Mouse (Mus musculus): ENCODE results near the gene Acot6. TPM values are rescaled to one million over a fixed set of nuclear protein-coding genes. Genes with fewer than 3 reads are reported as not detected.
A peak's percentile ranks its signal among the peaks of the same experiment; 100 is the strongest.

The Acot6 gene
- polyA plus RNA-seq, 1 experiment from 2014 or later: 2.3 TPM

DNA sequence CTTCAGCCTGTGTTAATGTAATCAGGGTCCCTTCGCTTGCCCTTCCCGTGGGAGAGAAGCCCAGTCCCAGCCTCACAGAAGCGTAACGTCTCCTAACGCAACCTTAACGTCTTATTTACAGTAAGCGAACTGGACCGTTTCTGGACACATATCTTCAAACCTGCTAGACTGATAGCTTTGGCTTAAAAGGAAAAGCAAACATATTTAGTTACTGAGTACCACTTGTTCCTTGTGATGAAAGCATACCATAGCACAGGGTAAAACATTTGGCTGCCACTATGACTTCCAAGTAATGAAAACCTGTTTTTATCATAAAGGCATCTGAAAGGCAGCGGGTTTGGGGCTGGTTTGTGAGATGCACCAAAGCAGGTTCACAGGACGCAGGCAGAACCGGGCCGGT, 25.4 kb downstream of the Acot6 start:
- no peak overlapping the region for H3K4me3 ChIP-seq (ENCODE audit: low read depth, low read length)
- TF ChIP-seq CTCF (IDR thresholded peaks at IDR 0.05; ENCODE audit: low read depth): no peak
- no peak for ATAC-seq (ENCODE audit: insufficient read depth)
- H3K4me1 ChIP-seq (ENCODE audit: insufficient read depth): 0 out of 2 replicates have a peak, but pooled peaks cover 4% of the 10 kb centered on the region
- H3K9ac ChIP-seq: no peak overlapping the region
- WGBS: 50% methylated on average over 12 of the region's 12 CpGs
- peaks cover 10% of the 10 kb centered on the region; the same call in 1 of the 2 replicates for H3K36me3 ChIP-seq (ENCODE audit: insufficient read depth)
- H3K9me3 ChIP-seq (ENCODE audit: low read depth, low read length): no peaks in the 10 kb centered on the region
- peak overlapping the region; percentile 31; the same call in 1 of the 2 replicates for H3K4me2 ChIP-seq
- peak overlapping the region; percentile 51 for H3K27ac ChIP-seq (ENCODE audit: low read depth)
- H3K27me3 ChIP-seq (ENCODE audit: insufficient read depth, low read length): no peaks in the 10 kb centered on the region
- peak; percentile 26 for DNase-seq

DNA sequence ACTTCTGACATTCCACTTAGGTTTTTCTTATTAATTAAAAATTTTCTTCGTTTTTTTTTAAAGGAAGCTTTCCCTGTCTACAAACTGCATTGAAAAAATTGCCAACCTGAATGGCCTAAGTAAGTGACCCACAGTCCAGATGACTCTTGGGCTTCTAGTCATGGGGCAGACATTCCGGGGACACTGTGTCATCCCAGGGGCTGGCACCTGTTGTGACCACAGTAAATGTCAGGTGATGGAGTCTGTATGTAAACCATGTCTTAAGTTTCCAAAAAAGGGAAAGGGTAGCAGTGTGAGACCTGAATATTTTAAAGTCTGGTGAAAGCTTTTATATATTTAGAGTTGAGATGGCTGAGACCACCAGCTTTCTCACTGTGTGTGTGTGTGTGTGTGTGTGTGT, 26.4 kb downstream of the Acot6 start:
- no peak for ATAC-seq (ENCODE audit: insufficient read depth)
- H3K4me2 ChIP-seq: no peak overlapping the region
- H3K36me3 ChIP-seq (ENCODE audit: insufficient read depth): peaks cover 10% of the 10 kb centered on the region; the same call in 1 of the 2 replicates
- no peaks in the 10 kb centered on the region for H3K27me3 ChIP-seq (ENCODE audit: insufficient read depth, low read length)
- H3K27ac ChIP-seq (ENCODE audit: low read depth): no peak overlapping the region
- TF ChIP-seq CTCF (IDR thresholded peaks at IDR 0.05; ENCODE audit: low read depth): no peak
- no peak overlapping the region for H3K9ac ChIP-seq
- H3K4me3 ChIP-seq (ENCODE audit: low read depth, low read length): no peak overlapping the region
- H3K9me3 ChIP-seq (ENCODE audit: low read depth, low read length): no peaks in the 10 kb centered on the region
- 79% methylated on average over 2 of the region's 2 CpGs for WGBS
- 0 out of 2 replicates have a peak, but pooled peaks cover 4% of the 10 kb centered on the region for H3K4me1 ChIP-seq (ENCODE audit: insufficient read depth)
- no peak for DNase-seq

DNA sequence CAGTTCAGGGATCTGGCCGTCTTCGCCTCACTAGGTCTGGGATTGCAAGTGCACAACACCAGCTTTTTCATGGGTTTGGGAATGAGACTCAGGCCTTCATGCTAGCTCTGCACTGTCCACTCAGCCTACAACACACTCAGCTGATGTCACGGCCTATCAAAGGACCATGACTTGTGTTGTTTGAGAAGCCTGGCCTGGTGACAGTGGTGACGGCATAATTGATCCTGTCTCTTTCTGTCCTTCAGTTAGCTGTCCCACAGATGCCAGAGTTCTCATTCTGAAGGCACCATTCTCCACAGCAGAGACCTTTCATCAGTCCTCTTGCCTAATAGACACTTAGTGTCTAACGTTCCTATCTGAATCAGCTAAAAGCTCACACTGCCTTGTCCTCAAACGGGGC, 28.1 kb downstream of the Acot6 start:
- 0 out of 2 replicates have a peak, but pooled peaks cover 4% of the 10 kb centered on the region for H3K4me1 ChIP-seq (ENCODE audit: insufficient read depth)
- H3K9ac ChIP-seq: no peak overlapping the region
- DNase-seq: no peak
- no peak for TF ChIP-seq CTCF (IDR thresholded peaks at IDR 0.05; ENCODE audit: low read depth)
- no peaks in the 10 kb centered on the region for H3K9me3 ChIP-seq (ENCODE audit: low read depth, low read length)
- ATAC-seq (ENCODE audit: insufficient read depth): no peak
- H3K4me3 ChIP-seq (ENCODE audit: low read depth, low read length): no peak overlapping the region
- H3K36me3 ChIP-seq (ENCODE audit: insufficient read depth): peaks cover 12% of the 10 kb centered on the region; the same call in 1 of the 2 replicates
- 87% methylated on average over 6 of the region's 6 CpGs for WGBS
- H3K27me3 ChIP-seq (ENCODE audit: insufficient read depth, low read length): no peaks in the 10 kb centered on the region
- no peak overlapping the region for H3K4me2 ChIP-seq
- H3K27ac ChIP-seq (ENCODE audit: low read depth): no peak overlapping the region

DNA sequence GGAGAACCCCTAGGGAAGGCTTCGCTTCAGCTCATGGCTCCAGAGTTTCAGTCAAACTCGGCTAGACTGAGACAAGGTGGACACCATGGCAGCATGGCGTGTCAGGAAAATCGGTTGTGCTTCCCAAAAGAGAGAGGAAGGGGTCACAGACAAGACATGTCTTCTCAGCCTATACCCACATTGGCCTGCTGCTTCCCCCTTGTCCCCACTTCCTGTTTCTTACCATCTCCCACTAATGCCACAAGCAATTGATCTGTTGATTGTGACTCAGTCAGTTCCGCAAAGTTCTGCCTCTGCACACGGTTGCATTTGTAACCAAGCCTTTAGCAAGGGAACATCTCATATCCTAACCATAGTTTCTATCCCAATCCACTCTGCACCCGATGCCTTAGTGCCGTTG, 29.5 kb downstream of the Acot6 start:
- H3K4me1 ChIP-seq (ENCODE audit: insufficient read depth): 0 out of 2 replicates have a peak, but pooled peaks cover 2% of the 10 kb centered on the region
- H3K4me2 ChIP-seq: no peak overlapping the region
- no peaks in the 10 kb centered on the region for H3K9me3 ChIP-seq (ENCODE audit: low read depth, low read length)
- no peak for TF ChIP-seq CTCF (IDR thresholded peaks at IDR 0.05; ENCODE audit: low read depth)
- no peak overlapping the region for H3K4me3 ChIP-seq (ENCODE audit: low read depth, low read length)
- ATAC-seq (ENCODE audit: insufficient read depth) (no peak), DNase-seq (no peak)
- 93% methylated on average over 8 of the region's 8 CpGs for WGBS
- no peaks in the 10 kb centered on the region for H3K27me3 ChIP-seq (ENCODE audit: insufficient read depth, low read length)
- H3K27ac ChIP-seq (ENCODE audit: low read depth): no peak overlapping the region
- H3K36me3 ChIP-seq (ENCODE audit: insufficient read depth): peaks cover 14% of the 10 kb centered on the region; the same call in 1 of the 2 replicates
- no peak overlapping the region for H3K9ac ChIP-seq

DNA sequence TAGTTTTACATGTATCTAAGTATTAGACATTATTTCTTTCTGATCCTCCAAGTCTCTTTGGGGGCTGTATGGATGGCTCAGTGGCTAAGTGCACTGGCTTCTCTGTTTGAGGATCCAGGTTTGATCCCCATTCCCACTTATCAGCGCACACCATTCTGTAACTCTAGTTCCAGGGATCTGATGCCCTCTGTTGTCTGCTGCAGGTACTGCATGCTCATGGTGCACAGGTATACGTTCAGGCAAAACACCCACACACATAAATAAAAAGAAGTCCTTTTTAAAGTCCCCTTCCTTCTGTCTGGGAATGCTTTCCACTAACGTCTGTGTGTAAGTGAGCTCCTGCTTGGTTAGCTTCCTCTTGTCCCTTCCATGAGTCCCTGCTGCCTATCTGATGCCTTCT, 31.8 kb downstream of the Acot6 start:
- no peak for ATAC-seq (ENCODE audit: insufficient read depth)
- WGBS: 56% methylated on average over 3 of the region's 3 CpGs
- DNase-seq: peak; percentile 61
- H3K27me3 ChIP-seq (ENCODE audit: insufficient read depth, low read length): no peaks in the 10 kb centered on the region
- no peak overlapping the region for H3K4me2 ChIP-seq
- no peaks in the 10 kb centered on the region for H3K4me1 ChIP-seq (ENCODE audit: insufficient read depth)
- no peaks in the 10 kb centered on the region for H3K9me3 ChIP-seq (ENCODE audit: low read depth, low read length)
- no peak overlapping the region for H3K9ac ChIP-seq
- H3K4me3 ChIP-seq (ENCODE audit: low read depth, low read length): no peak overlapping the region
- no peak overlapping the region for H3K27ac ChIP-seq (ENCODE audit: low read depth)
- peak; percentile 73 for TF ChIP-seq CTCF (IDR thresholded peaks at IDR 0.05; ENCODE audit: low read depth)
- peaks cover 29% of the 10 kb centered on the region; the same call in 1 of the 2 replicates for H3K36me3 ChIP-seq (ENCODE audit: insufficient read depth)

DNA sequence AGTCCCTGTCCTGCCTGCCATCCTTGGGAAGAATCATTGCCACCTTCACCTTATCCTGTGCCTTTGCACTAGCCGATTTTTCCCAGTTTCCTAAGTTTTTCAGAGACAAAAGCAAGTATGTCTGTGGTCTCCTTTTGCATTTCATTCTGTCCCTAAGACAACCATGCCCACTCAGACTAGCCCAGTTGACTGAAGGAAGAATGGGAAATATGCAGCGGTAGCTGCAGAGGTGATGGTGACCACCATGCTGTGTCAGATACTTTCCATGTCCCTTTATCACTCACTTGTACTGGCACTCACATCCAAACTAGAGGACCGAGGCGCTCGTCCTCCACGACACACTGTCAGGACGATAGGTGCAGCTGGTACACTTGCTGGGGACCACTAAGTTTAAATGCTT, 36.7 kb downstream of the Acot6 start:
- no peak overlapping the region for H3K9ac ChIP-seq
- 89% methylated on average over 7 of the region's 7 CpGs for WGBS
- no peak for TF ChIP-seq CTCF (IDR thresholded peaks at IDR 0.05; ENCODE audit: low read depth)
- DNase-seq (no peak), ATAC-seq (ENCODE audit: insufficient read depth) (no peak)
- H3K4me1 ChIP-seq (ENCODE audit: insufficient read depth): no peaks in the 10 kb centered on the region
- no peak overlapping the region for H3K4me2 ChIP-seq
- peaks cover 24% of the 10 kb centered on the region; the same call in 1 of the 2 replicates for H3K36me3 ChIP-seq (ENCODE audit: insufficient read depth)
- H3K4me3 ChIP-seq (ENCODE audit: low read depth, low read length): no peak overlapping the region
- no peak overlapping the region for H3K27ac ChIP-seq (ENCODE audit: low read depth)
- H3K9me3 ChIP-seq (ENCODE audit: low read depth, low read length): no peaks in the 10 kb centered on the region
- no peaks in the 10 kb centered on the region for H3K27me3 ChIP-seq (ENCODE audit: insufficient read depth, low read length)

DNA sequence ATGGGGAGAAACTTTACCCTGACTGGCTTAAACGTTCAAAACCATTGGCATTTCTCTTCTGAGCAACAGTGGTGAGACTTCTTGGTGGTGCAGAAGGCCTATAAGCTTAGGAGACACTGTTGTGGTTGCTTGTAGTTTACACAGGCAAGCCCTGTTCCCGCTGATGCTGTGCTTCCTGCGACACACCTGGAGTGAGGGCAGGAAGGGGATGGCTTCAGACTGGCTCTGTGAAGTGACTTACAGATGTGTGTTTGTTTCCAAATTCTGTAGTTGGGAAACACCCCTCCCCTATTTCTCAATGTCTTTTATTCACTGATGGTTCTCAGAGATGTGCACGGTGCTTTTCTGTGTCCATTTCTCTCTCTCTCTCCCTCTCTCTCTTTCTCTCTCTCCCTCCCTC, 39.7 kb downstream of the Acot6 start:
- WGBS: 61% methylated on average over 4 of the region's 4 CpGs
- Histone ChIP-seq H3K9me3 (ENCODE audit: low read depth, low read length) (no peaks in the 10 kb centered on the region), H3K27ac (ENCODE audit: low read depth) (no peak overlapping the region), H3K36me3 (ENCODE audit: insufficient read depth) (peaks cover 25% of the 10 kb centered on the region; the same call in 1 of the 2 replicates), H3K4me1 (ENCODE audit: insufficient read depth) (no peaks in the 10 kb centered on the region), H3K4me3 (ENCODE audit: low read depth, low read length) (no peak overlapping the region), H3K27me3 (ENCODE audit: insufficient read depth, low read length) (no peaks in the 10 kb centered on the region), H3K9ac (no peak overlapping the region), H3K4me2 (no peak overlapping the region)
- no peak for TF ChIP-seq CTCF (IDR thresholded peaks at IDR 0.05; ENCODE audit: low read depth)
- no peak for ATAC-seq (ENCODE audit: insufficient read depth)
- DNase-seq: no peak
